Mouse (Mus musculus) forelimb bud, embryonic 11.5 days (tissue): ENCODE results near the gene Ralbp1.

ENCODE experiments used
- DNase-seq: peaks from one replicate; pipeline ENCODE4 v3.0.0-alpha.2; 2012; ENCODE audit warnings: low read depth, low spot score

The Ralbp1 gene

DNA sequence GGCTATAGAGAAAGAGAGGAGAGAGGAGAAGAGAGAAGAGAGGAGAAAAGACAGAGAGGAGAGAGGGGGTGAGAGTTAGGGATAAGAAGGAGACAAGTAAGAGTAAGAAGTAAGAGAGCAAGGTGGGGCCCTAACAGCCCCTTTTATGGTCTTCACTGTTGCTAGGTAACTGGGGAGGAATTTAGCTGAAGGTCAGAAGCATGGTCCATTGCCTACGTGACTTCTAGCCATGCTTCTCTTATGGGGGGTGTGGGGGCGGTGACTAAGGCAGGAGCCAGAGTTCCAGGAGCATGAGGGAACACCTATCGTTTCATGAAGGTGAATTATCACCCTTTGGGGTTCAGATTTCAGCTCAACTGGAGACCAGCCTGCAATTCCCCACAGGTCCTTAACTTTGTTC, 10.4 kb upstream of the Ralbp1 start:
- no peak for DNase-seq

GRCm38 (mm10) chr17:65889476-65889875, 3.9 kb upstream of the Ralbp1 start:
- DNase-seq: no peak

DNA sequence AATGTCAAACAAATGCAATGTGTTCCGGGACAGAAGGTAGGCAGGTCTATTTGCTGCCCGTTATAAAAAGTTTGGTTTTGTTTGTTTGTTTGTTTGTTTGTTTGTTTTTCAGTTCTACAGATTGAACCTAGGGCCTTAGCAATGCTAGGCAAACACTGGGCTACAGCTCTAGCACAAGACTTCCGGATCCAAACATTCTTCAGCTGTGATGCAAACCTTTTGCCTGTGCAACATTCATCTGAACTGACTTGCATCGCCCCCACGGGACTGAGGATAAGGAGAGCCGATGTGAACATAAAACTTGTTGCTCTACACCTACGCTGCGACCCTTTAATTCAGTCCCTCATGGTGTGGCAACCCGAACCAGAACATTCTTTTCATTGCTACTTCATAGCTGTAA, 973 bp upstream of the Ralbp1 start:
- DNase-seq: no peak

DNA sequence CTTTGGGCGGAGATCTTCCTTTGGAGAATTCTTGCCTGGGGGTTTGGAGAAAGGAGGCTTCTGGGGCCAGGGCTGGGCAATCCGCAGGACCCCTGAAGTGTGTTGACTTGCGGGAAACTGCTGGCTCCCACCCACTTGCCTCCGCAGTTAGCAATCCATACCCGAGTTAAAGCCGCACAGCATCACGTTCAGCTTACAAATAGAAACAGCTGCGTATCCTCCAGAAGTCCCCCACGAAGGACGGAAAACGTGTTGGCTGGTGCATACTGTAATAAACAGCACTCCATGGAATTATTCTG, 251 bp downstream of the Ralbp1 start:
- DNase-seq: no peak

DNA sequence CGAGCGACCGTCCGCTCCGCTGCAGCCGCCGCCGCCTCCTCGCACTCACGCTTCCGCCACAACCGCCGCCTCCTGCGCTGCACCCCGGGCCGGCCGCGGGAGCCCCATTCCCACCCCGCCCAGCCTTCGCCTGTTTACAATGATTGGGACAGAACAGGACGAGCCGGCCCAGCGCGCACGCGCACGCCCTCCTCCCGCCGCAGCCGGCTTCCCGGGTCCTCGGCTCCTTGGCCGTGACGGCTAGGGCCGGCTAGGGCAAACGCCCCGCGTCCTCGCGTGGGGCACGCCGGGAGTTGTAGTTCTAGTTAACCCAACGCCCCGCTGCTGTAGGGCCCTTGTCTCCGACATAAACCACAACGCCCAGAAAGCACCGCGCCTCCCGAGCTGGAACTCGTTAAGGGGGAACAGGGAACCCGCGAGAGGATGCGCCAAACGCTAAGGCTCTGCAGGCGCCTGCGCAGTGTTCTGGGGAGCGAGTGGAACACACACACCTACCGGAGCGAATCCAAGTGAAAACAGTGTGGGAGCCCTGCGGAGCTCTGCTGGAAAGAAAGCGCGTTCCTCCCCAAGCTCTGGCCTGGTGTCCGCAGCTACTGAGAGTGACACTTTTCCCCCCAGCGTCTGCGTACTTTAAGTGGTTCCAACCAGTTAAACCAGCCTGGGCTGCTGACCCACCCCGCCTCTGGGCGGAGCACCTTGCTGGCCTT, 754 bp downstream of the Ralbp1 start:
- DNase-seq: peak; percentile 99

DNA sequence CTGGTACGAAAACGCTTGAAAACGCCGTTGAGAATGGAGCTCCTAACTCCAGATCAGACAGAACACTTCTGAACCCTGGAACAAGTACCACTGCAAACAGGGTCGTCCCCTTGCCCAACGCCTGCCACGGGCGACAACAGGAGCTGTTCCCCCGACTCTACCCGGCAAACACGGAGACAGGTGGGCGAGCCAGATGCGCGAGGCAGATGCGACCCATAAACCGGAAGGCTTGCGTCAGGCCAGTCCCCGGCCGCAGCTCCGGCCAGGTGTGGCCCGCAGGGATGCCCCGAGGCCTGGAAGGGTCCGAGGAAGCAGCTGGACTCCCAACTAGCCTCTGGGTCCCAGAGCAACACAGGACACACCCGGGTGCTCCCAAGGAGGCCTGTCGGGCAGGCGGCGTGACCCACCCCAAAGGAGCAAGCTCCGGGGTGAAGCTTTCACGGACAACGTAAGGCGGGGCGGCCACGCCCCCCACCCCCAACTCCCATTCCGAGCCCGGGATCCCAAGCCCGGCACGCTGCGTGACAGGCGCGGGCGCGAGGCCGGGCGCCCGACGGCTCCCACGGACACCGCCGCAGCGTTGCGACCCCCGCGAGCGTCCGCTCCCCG, 1.4 kb downstream of the Ralbp1 start:
- peak; percentile 20 for DNase-seq

DNA sequence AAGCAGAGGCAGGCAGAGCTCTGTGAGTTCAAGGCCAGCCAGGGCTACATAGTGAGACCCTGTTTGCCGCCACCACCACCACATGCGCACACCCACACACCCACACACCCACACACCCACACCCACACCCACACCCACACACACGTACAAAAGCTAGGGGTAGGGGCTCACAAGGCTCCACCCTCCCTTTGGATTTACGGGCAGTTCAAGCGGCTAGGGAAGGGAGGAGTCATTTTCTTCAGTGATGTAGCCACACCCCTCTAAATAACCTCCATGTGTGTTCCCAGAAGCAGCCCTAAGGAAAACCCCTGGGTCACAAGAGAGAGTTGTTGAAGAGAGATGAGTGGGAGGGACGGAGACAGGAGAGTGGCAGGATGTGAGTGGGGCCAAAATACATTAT, 8.6 kb downstream of the Ralbp1 start:
- no peak for DNase-seq

- no peak for DNase-seq
Measured at GRCm38 (mm10) chr17:65873834-65874233, 11.8 kb downstream of the Ralbp1 start.

GRCm38 (mm10) chr17:65873156-65873555, 12.4 kb downstream of the Ralbp1 start:
- no peak for DNase-seq

DNA sequence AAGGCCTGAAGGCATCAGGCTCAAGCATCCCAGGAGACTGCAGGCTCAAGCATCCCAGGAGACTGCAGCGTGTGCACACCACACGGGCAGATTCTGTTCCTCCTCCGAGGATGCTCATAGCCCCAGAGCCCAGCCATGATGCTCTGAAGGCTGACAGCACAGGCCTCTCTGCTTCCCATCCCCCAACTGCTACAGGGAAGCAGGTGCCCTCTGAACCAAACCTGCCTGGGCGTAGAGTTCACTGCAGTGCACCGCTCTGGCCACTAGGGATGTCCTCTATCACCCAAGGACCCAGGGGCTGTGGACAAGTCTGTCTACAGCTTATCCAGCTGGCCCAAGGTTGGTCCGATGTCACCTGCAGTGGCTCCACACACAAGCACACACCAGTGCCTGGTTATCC, 12.9 kb downstream of the Ralbp1 start:
- DNase-seq: peak; percentile 42

DNA sequence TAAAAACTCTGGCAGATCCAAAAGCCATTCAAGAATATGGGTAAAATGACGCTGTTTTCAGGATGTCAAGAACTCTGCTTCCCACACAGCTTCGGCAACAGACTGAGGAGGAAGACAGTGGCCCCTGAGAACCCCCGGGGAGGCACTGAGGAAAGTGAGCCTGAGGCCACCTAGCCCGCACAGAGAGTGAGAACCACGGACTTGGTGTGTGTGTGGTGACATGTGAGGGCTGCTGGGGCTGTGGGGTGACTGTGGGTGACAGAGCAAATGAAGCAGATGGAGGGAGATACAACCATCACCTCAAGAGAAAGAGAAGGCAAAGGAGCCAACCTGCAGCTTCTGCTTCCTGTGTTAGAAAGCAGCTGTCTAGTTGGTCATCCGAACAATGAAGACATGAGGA, 13.5 kb downstream of the Ralbp1 start:
- no peak for DNase-seq

DNA sequence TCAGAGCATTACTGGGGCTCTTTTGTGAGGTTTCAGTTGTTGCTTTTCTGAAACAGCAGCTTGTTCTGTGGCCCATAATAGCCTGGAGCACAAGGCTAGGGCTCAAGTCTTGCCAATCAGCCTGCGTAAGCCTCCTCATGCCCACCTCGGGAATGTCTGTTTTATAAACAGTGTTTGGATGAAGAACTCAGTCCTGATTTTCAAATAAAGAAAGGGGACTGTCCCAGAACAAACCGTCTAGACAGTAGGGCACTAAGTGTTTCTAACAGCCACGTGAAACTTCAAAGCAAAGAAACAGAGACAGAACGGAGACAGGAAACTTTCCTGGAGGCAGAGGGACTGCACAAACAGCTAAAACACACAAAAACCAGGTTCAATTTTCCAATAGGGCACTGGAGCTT, 14.0 kb downstream of the Ralbp1 start:
- no peak for DNase-seq

GRCm38 (mm10) chr17:65870146-65870545, 15.5 kb downstream of the Ralbp1 start:
- DNase-seq: peak; percentile 87

DNA sequence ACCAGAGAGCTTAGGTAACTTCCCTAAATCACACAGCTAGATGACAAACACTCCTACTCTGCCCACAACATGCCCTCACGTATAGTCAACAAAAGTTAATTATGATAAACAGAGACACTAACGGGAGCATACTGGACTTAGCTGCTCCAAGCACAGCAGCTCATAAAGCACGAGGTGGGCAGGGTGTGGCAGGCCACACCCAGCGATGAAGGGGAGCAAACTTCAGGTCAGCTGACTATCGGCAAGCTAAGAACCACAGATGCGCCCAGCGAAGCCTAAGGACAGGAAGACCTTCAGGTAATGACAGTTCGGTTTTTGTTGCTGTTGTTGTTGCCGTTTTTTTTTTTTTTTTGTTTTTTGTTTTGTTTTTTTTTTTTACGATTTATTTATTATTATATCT, 15.9 kb downstream of the Ralbp1 start:
- DNase-seq: no peak

GRCm38 (mm10) chr17:65867996-65868395, 17.6 kb downstream of the Ralbp1 start:
- DNase-seq: no peak

GRCm38 (mm10) chr17:65866201-65866600, 19.4 kb downstream of the Ralbp1 start:
- no peak for DNase-seq

GRCm38 (mm10) chr17:65865265-65865664, 20.3 kb downstream of the Ralbp1 start:
- DNase-seq: no peak

DNA sequence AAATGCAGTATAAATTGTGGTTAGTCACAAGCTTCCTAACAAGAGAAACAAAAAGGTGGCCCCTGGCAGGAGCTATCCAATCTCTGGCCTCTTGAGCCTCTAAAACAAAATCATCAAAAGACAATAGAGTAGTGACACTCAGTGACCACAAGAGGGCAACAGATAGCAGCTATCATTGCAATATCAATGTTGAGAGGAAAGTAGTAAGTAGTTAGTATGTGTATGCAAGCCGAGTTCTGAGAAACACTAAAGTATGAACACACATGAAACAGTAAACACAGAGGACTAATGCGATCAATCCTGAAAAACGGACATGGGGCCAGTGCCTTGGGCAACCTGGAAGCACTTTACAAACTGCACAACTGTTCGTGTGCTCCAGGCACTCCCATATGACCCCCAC, 20.9 kb downstream of the Ralbp1 start:
- peak; percentile 55 for DNase-seq

DNA sequence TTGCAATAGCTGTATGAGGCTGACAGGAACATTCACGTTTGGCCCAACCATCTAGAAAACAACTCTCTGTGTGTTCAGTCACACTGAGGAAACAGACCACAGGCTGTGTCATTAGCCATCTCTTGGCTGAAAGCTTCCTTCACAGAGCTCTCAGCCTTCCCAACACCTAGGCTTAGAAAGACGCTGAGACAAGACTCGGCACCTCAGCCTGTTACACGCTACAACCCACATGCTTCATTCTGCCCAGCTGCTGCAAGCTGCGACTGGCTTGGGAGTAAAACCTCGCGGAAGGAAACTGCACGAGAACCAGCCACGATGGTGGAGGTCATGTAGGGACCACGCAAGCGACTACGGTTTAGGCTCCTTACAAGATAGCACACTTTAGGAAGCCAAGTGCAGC, 21.8 kb downstream of the Ralbp1 start:
- DNase-seq: no peak

DNA sequence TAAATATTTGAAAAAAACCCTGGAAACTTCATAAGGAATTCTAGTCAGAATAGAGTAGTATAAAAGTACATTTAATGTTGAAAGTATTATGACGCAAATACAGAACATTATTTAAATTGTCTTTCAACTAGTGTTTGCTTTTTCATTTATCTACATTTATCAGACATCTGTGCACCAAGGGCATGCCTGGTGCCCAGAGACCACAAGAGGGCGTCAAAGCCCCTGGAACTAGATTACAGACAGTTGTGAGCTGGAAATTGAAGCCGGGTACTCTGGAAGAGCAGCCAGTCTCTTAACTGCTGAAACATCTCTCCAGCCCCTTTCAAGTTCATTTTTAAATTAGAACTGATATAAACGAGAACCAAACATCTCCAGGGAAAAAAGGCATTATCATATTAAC, 23.0 kb downstream of the Ralbp1 start:
- no peak for DNase-seq

GRCm38 (mm10) chr17:65857617-65858016, 28.0 kb downstream of the Ralbp1 start:
- DNase-seq: no peak

DNA sequence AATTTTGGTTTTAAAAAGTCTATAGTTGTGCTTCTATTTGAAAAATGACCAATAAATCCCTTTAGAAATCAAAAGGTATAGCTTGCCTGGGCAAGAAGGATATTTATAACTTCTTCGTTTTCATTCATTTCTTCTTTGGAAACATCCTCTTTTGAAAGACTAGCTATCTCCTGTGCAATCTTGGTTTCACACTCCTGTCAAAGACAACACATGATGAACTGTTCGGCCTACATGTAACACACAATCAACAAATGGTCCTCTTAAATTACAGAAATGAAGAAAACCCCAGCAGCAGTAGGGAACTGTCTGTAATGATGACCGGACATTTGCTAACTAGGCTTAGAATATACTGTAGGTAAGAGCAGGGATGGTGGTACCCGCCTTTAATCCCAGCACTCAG, 31.6 kb downstream of the Ralbp1 start:
- DNase-seq: no peak

- no peak for DNase-seq
Measured at GRCm38 (mm10) chr17:65853326-65853725, 32.3 kb downstream of the Ralbp1 start.

DNA sequence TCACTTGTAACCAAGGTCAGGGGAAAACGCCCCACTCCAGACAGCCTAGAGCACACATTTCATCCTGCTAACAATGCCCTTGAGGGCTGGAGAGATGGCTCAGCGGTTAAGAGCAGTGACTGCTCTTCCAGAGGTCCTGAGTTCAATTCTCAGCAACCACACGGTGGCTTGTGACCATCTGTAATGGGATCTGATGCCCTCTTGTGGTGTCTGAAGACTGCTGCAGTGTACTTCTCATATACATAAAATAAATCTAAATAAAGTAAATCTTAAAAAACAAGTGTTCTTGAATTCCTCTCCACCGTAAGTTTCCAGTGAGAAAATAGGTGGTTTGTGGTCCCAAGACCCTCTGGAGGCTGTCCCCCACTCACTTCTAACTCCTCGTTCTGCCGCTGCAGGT, 33.8 kb downstream of the Ralbp1 start:
- no peak for DNase-seq
